Mouse (Mus musculus) adrenal gland, adult 8-10 months (tissue): ENCODE measurements around the gene Osgep. TPM values are rescaled to one million over a fixed set of nuclear protein-coding genes. Genes with fewer than 3 reads are reported as not detected.
A peak's percentile ranks its signal among the peaks of the same experiment; 100 is the strongest.
"Not testable (repeated sequence)": the region's sequence is repeated elsewhere in the genome, so short reads cannot be mapped to it uniquely, and the experiment has no call there.

ENCODE experiments used
- DNase-seq: peaks from one replicate; pipeline ENCODE4 v3.0.0; 2022
- total RNA-seq, 4 experiments: library from RNA; stranded (reverse); gene quantifications; 2 replicates each; pipeline ENCODE4 v1.2.4; 2022

Osgep gene
- total RNA-seq, 4 experiments from 2014 or later = 44.8 to 55.6 (median 51.3) TPM

DNA sequence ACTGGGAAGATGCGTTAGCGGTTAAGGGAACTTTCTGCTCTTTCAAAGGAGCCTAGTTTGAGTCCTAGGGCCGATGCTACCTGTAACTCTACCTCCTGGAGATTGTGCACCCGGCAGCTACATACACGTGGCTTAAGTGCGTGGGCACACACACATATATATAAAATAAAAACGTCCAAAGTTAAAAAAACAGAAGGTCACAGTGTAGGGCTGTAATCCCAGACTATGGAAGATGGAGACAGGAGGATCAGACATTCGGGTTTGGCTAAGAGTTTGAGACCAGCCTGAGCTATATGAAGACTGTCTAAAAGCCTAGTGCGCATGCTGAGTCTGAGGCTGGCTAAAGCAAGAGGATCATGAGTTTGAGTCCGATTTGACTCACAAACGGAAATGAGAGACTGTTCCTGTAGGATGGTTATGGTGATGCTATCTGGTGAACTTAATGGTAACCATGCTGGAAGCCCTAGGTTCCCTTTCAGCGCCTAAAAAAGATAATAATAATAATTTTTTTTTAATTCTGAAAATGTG lies 6.9 kb upstream of the Osgep start:
- DNase-seq = no peak

DNA sequence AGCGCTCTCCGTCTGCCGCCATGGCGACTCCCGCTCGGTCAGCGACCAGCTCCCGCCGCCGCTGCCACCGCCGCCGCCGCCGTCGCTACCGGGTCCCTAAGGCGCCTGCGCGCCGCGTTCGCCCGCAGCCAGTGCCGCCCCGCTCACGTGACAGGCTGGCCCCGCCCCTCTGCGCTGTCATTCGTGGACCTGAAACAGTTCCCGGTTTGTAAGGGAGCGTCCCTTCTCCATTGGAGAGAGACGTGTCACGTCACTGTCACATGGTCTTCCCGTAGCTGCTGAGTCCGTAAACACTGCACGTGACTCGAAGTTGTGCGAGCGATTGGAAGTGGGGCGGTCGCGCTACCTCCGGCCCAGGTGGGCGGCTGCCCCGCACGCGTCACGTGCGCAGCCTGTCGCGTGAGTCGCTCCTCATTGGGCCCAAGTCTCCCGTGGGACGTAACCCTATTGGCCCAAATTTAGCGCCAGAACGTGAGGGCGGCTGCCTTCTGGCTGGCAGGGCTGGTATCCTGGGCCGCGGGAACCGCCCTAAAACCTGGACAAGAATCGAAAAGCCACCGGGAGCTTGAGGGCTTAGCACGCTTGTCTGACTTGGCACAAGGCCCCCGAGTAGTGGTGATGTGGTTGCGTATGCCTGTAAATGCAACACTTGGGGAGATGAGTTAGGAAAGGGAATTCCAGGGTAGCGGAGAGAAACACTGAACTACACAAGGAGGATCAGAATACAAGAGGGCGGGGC lies 6.2 kb upstream of the Osgep start, which contains the start of the genes Pip4p1 and Pnp:
Pip4p1 (minus strand) TSS at position 103 of the 739 bp plus-strand sequence.
Pnp (plus strand) TSS at position 329 of the 739 bp plus-strand sequence.
- peak; percentile 99 for DNase-seq

DNA sequence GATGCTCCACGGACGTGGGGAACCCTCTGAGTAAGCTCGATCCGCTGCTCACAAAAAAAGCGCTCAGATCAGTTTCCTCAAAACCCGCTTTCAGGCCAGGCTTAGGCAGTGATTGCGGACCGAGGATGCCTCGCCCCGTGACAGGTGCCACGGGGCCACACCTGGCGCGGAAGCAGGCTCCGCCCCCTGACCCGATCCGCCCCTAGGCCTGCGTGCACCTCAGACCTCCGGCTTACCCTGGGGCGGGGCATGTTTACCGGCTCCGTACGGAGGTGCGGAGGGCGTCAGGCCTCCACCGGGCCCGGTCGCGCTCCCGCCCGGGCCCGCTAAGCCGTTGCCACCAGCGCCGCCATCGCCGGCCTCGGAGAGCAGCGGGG lies 5.7 kb upstream of the Osgep start:
- no peak for DNase-seq

DNA sequence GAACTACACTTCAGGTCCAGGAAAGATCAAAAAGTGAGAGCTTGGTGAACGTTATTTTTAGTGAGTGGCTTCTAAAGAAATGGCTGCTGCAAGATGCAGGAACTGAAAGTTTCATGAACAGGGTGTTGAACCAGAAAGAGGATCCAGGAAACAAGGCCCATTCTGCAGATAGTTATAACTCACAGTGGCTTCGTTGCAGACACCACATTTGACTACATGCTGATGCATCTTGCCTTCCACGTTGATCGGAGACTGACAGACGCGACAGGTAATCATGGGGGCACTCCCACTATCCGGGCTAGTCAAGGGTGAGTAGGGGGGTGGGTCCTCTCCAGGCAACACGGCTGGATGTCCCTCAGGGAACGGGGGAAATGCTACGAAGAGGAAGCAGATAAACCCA lies 5.3 kb upstream of the Osgep start:
- peak; percentile 29 for DNase-seq

DNA sequence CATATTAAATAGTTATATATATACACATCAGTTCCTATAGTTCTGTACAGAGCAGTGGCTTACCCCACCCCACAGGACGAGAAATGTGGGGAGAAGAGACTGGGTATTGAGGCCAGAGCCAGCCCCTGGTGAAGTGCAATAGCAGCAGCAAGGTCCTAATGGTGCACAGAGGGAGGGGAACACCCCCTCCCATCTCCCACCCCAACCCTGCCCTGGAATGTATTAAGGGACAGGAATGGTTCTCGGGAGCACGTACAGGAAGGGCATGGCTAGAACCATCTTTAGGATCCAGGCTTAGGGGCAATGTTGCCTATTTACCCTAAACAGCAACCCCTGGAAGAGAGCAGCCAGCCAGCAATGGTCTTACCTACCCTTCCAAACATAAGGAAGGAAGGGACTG lies 2.7 kb upstream of the Osgep start:
- no peak for DNase-seq

DNA sequence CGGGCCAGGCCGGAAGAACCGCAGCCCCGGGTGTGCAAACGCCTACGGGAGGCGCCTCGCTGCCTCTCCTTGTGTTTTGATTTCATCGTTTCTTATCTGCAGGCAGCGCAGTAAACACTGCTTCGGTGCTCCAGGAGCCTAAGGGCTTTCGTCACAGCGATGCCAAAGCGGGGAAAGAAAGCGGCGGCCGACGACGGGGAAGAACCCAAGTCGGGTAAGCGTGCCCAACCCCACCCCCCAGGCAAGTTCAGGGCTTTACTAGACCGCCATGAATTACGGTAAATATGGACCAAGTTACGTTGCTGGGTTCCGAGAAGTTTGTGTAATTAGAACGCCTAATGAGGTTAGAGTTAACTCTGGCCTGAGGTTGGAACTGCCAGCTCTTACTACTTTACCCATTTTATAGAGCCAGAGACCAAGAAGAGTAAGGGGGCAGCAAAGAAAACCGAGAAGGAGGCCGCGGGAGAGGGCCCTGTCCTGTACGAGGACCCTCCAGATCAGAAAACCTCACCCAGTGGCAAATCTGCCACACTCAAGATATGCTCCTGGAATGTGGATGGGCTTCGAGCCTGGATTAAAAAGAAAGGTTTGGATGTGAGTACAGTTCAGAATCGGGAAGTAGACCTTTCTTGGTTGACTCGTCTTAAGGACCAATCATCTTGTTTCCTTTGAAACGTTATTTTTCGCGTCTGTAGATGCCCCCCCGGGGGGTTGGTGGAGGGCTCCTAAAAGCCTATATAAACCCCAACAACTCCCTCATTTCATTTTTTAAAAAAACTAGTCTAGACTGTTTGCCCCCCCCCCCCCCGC lies 623 bp upstream of the Osgep start:
- no peak for DNase-seq

DNA sequence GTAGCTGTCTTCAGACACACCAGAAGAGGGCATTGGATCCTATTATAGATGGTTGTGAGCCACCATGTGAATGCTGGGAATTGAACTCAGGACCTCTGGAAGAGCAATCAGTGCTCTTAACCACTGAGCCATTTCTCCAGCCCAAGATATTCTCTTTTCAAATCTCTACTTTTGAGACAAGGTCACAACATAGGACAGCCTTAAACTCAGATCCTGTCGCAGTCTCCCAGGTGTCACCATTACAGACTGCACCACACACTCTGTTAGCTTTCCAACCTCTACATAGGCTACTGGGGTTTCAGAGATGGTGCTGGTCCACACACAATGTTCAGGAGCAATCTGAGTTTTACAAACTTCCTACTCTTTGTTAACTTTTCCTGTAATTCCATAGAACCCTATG lies 1.3 kb downstream of the Osgep start:
- not testable (repeated sequence) for DNase-seq

DNA sequence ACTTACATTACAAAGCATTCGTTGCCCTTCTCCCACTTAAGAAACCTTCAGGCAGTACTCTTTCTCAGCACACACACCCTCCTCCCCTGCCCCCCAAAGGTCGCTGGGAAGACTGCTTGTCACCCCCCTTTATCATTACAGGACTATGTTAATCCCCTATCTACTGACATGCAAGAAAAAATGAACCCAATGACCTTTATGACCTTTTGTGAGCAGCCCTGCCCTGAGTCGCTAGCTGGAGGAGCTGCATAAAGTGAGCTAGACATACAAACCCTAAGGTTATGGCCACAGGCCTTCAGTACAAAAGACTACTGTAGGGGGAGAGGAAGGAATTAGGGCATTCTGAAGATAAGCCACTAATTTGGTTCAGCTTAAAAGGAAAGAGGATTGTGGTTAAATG lies 13.3 kb downstream of the Osgep start:
- no peak for DNase-seq

DNA sequence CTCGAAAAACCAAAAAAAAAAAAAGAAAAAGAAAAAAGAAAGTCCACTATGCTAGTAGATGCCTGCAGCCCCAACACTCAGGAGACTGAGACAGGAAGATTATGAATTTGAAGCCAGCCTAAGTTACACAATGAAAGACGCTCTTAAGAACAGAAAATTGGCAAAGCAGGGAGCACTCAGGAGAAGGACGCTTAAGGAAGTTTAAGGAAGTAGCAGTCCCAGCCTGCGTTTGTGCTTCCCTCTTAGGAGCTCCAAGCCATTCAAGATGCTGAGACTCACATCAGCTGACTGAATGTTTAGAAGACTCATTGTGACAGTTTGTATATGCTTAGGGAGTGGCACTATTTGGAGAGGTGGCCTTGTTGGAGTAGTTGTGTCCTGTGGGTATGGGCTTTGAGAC lies 16.6 kb downstream of the Osgep start:
- no peak for DNase-seq

DNA sequence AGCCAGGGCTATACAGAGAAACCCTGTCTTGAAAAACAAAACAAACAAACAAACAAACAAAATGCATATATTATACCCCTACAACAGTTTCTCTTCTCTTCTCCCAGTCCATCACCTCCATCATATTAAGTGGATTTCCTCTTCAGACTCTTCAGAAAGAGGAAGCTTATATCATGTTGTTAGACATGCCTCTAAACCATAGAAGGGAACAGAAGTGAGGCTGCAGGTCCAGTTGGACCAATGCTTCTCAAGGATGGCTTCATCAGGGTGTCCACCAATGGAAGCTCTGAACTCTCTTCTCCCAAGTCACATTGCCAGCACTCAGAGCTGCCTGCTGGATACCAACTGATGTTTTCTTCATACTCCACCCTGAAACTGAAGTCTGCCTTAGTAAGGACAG lies 19.4 kb downstream of the Osgep start:
- not testable (repeated sequence) for DNase-seq

DNA sequence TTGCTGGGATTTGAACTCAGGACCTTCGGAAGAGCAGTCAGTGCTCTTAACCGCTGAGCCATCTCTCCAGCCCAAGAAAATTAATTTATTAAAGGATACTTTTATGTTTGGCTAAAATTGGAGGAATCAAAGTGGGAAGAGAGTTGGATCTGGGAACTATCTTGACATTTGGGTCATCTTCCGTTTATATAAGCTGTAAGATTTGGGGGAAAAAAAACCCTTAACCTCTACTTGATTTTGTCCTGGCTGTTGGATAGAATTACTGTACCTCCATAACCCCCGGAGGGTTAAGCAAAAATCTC lies 19.9 kb downstream of the Osgep start:
- no peak for DNase-seq

DNA sequence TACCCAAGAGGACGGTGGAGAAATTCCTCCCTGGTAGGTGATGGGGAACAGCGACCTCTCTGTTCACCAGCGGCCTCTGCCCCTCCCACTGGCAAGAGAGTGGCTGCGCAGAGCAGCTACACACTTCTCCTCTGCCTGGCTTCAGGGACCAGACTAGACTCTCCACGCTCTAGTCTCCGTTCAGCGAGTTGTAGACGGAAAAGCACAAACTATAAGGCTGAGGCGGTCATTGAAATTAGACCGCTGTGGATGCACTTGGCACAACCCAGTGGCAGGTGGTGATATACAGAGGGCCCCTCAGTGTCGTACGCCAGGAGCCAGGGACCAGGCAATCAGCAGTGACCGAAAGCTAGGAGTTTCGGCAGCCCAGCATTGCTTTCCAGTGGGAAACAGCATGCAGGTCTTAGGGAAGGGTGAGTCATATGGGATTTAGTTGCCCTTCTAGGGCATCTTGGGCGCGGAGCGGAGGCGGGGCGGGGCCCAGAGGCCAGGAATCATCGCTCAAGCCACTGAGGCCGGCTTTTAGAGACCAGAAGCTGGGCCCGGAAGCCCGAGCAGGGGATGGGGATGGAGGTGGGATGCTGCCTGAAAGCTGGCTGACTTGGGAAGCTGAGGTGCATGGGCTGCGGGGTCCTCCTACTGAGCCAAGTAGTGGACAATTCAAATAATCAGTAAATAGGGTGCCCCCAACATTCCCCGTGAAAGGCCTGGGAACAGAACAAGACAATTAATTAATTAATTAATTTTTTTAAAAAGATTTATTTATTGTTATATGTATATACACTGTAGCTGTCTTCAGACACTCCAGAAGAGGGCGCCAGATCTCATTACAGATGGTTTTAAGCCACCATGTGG lies 20.5 kb downstream of the Osgep start:
- peak; percentile 27 for DNase-seq

DNA sequence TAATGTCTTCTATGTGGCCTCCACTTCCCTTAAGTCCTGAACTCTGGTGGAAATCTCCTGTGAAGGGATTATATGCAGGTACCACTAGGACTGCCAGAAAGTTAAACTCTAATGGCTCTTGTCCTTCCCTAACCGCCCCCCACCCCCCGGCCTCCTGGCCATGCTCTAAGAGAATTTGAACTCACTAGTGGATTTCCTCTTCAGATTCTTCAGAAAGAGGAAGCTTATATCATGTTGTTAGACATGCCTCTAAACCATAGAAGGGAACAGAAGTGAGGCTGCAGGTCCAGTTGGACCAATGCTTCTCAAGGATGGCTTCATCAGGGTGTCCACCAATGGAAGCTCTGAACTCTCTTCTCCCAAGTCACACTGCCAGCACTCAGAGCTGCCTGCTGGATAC lies 26.7 kb downstream of the Osgep start:
- not testable (repeated sequence) for DNase-seq

DNA sequence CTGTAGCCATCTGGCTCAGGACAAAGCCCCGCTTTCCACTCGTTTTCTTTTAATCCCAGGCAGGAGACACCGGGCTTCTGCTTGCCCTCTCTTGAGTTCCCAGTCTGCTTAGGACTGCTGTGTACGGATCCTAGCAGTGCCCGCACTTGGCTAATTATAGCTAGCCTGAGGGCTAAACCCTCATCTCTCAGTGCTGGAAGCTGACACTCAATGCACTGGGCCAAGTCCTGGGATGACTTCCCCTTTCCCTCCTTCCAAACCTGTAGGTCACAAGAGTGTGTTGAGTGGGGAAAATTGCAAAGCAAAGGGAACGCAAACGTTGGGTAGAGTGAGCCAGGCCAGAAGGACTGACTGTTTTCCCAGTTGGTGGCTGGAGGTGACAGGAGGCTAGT lies 27.3 kb downstream of the Osgep start, which contains the start of gene Klhl33:
Klhl33 (minus strand) TSS at position 134 of the 392 bp plus-strand sequence.
- DNase-seq = no peak

DNA sequence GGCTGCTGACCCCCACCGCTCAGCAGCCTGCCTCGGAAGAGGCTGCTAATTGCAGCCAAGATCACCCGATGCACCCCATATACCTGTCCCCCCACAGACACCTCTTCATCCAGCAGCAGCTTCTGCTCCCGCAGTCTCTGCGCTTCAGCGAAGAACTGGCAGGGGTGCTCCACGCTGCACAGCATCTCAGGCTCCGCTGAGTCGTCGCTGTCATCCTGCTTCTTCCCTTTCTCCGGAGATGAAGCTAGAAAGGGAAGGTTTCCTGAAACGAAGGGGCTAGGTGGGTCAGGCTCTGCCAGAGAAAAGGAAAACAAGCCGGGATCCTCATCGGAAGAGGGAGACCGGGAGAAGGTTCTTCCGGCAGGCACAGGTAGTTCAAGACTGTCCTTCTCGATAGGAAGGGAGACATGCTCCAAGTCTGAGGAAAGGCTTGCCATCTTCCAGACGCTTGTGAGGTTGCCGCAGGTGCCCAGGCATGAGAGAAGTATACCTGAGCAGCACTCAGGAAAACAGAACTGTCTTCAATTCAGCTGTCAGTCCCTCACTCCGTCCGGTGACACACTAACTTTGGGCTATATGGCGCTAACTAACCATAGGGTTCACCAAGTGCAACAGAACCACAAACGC lies 27.8 kb downstream of the Osgep start:
- no peak for DNase-seq

DNA sequence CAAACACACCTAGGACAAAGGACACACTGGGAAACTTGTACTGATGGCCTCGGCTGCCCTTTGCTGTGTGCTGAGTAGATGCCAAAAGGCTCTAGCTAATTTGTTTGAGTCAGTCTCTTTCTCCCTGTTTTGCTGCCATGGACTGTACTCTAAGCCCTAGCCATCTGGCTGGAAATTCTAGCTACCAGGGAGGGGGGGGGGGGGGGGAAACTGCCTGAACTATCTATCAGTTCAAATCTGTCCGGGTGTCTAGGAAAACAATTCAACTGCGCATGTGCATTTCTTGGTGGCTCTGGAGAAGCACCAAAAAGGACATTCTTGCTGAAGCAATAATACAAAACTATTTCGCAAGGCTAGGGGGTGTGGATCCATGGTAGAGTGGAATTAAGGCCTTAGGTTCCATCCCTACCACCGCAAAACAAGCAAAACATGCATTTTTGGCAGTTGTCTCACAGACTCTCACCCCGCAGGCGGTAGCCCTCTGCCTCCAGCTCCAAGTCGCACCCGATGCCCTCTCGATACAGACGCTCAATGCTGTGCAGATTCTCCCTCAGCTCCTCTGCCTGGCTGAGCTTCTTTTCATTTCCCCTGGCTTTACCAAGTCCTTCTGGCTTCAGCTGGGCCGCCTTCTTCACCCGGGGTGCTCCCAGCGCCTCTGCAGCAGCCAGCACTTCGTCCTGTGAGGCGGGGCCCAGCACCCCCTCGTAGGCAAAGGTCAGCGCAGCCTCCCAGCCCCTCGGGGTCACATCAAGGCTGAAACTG lies 28.5 kb downstream of the Osgep start:
- peak; percentile 49 for DNase-seq

DNA sequence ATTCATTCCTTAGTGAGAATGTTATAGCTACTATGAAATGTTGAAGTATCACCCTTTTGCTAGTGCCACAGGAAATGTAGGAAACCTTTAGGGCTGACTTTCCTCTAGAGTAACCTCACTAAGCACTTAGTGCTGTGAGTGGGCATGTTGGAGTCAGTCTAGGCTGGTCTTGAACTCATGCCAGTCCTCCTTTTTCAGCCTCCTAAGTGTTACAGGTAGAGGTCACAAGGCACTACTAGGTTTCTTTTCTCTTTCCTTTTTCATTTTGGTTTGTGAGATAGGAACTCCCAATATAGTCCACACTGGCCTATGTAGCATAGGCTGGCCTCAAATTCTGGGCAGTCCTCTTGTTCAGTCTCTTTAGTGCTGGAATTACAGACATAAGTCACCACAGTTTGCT lies 29.3 kb downstream of the Osgep start:
- DNase-seq = no peak

DNA sequence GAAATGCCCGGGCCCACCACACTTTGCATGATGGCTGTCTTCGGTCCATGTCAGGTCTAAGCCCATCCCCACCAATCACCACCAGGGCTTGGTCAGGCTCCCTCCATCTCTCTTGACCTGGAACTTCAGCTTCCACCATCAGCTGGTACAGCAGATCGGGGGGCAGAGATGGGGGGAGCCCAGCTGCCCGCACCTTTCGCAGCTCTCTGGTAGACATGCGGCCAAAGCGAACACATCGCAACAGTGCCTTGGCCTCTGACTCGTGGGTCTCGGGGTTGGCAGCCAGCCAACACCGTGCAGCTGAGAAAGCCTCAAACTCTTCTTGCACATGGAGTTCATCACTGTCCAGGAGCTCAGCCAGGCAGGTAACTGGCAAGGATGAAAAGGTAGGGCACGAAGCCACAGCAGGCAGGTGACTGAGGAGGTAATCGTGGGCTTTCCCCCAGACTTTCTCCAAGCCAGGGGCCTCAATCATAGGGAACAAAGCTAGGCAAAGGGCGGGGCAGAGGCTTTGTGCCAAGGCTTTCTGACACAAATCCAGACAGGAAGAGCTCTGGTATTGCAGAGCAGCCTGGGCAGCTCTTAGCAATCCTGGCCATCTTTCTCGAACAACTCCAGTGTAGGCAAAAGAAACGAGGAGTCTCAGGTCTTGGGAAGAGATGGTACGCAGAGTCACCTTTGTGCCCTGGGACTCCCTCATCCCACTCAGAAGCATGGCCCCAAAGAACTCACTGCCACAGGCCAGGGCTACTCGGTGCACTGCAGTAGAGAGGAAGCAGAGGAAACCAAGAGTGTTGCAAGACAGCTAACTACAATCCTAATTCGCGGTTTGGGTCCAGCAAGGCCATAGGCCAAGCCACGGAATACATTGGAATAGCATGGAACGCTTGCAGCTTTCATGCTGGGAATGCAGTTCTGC lies 31.9 kb downstream of the Osgep start:
- peak; percentile 11 for DNase-seq

DNA sequence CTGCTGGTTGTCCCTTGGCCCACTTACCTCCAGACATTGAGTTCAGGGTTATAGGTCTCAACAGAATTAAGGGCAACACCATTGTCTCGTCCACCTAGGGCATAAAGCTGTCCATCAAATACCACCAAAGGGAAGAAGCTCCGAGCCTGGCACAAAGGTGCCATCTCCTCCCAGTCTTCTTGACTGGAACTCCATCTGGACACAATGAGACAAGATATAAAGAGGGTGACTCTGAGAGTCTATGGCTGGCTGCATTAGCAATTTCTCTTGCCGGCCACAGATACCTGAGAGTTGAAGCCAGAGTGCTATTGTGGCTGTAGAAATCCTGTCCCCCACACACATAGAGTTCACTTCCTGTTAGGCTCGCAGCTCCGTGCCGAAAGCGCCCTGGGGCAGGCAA lies 32.6 kb downstream of the Osgep start:
- DNase-seq = no peak

DNA sequence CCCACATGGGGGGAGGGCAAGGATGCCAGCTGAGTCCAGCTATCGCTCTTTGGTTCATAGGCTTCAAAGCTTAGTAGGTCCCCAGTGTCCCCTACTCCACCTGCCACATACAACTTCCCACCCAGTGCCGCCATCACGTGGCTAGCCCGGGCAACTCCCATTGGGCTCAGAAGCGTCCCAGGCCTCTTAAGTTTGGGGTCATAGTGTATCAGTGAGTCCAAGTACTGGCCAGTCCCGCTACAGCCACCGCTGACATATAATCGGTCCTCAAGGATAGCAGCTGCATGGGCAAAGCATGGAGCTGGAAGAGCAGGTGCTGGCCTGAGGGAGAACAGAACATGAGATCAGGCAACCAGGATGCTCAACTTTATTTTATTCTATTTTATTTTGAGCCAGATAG lies 33.1 kb downstream of the Osgep start:
- no peak for DNase-seq
